Comparison of ENCODE assay signal across 7 mouse cellular contexts in the genomic region with DNA sequence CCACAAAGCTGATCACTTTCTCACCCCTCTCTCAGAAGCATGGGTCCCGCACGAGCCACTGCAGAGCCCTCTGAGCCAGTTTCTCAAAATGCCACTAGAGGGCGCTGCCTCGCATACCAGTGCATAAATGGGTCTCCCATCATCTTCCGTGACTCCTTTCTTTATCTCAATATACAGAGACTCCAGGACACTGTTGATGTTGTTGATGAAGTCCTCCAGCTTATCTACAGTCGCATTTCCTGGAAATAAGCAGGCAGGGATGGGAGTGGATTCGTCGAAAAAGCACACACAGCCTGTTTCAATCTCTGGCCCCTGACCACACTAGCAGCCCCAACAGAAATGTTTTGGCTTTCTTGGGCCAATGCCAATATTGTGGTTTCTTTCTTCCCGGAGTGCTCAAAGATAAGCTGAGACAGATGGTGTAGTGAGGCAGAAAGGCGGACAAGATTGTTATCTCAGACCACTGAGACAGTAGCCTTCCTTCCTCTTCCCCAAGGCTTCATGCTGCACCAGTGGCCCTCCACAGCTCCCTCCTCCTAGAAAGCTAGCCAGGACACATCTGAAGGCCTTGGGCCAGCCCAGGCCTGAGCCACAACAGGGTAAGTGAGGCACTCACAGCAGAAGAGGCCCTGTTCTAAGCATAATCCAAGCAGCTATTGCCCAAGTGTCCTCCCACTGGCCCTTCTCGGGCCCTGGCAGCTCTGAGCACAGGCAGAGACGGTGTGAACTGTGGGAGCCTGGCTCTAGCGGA. TPM values are rescaled to one million over a fixed set of nuclear protein-coding genes. Genes with fewer than 3 reads are reported as not detected.
DNase-seq lines count a peak whose midpoint lies in the region; ATAC-seq lines count a peak whose summit lies in the region.

No protein-coding gene starts in this region.

- H3K4me3 ChIP-seq in intestine, embryonic 16.5 days (ENCODE audit: low read length), result no peak overlapping the region
- H3K4me3 ChIP-seq in midbrain, embryonic 11.5 days (ENCODE audit: low read depth, low read length), result no peak overlapping the region

- peaks cover 17% of the 10 kb centered on the region for H3K4me1 ChIP-seq in intestine, embryonic 16.5 days (ENCODE audit: control insufficient read depth, insufficient read depth, low read length)
- no peaks in the 10 kb centered on the region for H3K4me1 ChIP-seq in midbrain, embryonic 11.5 days (ENCODE audit: control insufficient read depth, insufficient read depth, low read length)

- intact Hi-C loops in left cerebral cortex, postnatal 4 days (cut with DNase I), result loop anchor here (1.0 to 5.0 kb wide), 2 partner anchors 109 to 165 kb away; no protein-coding TSS in a partner anchor

- no peak overlapping the region for H3K4me2 ChIP-seq in intestine, embryonic 16.5 days (ENCODE audit: low read depth, low read length)
- H3K4me2 ChIP-seq in midbrain, embryonic 11.5 days, result no peak overlapping the region

- H3K27ac ChIP-seq in intestine, embryonic 16.5 days (ENCODE audit: low read length), result peak overlapping the region; percentile 73
- H3K27ac ChIP-seq in midbrain, embryonic 11.5 days (ENCODE audit: low read depth, low read length), result 0 out of 2 replicates have a peak overlapping the region, but pooled peaks have one; percentile 5

- ATAC-seq in intestine, embryonic 16.5 days, result peak; percentile 86
- ATAC-seq in midbrain, embryonic 11.5 days (ENCODE audit: low FRiP score), result peak; percentile 81

- H3K9ac ChIP-seq in intestine, embryonic 16.5 days (ENCODE audit: low read depth, low read length), result no peak overlapping the region
- peak overlapping the region; percentile 3; the same call in 1 of the 2 replicates for H3K9ac ChIP-seq in midbrain, embryonic 11.5 days (ENCODE audit: low read length)

- 23% methylated on average over 13 of the region's 13 CpGs for WGBS in intestine, embryonic 16.5 days
- 37% methylated on average over 13 of the region's 13 CpGs for WGBS in midbrain, embryonic 11.5 days

- H3K27me3 ChIP-seq in intestine, embryonic 16.5 days (replicated peaks; ENCODE audit: control insufficient read depth, insufficient read depth, low read length), result no peaks in the 10 kb centered on the region
- H3K27me3 ChIP-seq in midbrain, embryonic 11.5 days (ENCODE audit: control insufficient read depth, insufficient read depth, low read length), result no peaks in the 10 kb centered on the region

- DNase-seq in adrenal gland, adult 2 months, result peak; percentile 81
- DNase-seq in embryo, embryonic 11.5 days (ENCODE audit: low read depth, low spot score), result peak; percentile 64
- DNase-seq in gastrocnemius, postnatal 4 days (ENCODE audit: low spot score in 2 of 2), result peak; percentile 50 to 82
- peak; percentile 80 for DNase-seq in left cerebral cortex, postnatal 4 days
- peak; percentile 98 for DNase-seq in midbrain, embryonic 11.5 days (ENCODE audit: low spot score, missing footprints)
- peak; percentile 66 for DNase-seq in skeletal muscle tissue, adult 2 months (ENCODE audit: low read depth, low spot score)

- H3K9me3 ChIP-seq in intestine, embryonic 16.5 days (ENCODE audit: control insufficient read depth, low read length), result no peaks in the 10 kb centered on the region
- no peaks in the 10 kb centered on the region for H3K9me3 ChIP-seq in midbrain, embryonic 11.5 days (ENCODE audit: control insufficient read depth, low read length)

- peaks cover 6% of the 10 kb centered on the region; the same call in 1 of the 2 replicates for H3K36me3 ChIP-seq in intestine, embryonic 16.5 days (ENCODE audit: control insufficient read depth, insufficient read depth, low read length)
- H3K36me3 ChIP-seq in midbrain, embryonic 11.5 days (ENCODE audit: control insufficient read depth, insufficient read depth, low read length), result peaks cover 5% of the 10 kb centered on the region

RNA-seq across cellular contexts. Expression of a gene that starts 19.2 kb away (rescaled TPM):
- 10 to 100 TPM; 35.0 to 50.0 TPM for total RNA-seq in adrenal gland, adult 2 months (2021)
- 46.7 and 50.8 TPM in 2 replicates for polyA plus RNA-seq in adrenal gland, adult 2 months (2012; rRNA removed)
- 10 to 100 TPM; 28.3 to 33.6 TPM for total RNA-seq in gastrocnemius, postnatal 4 days (2021)
- 104 and 115 TPM in 2 replicates for polyA plus RNA-seq in intestine, embryonic 16.5 days (2015; fragmentation: Nextera tagmentation; extraction: Ambion mirVana)
- total RNA-seq in left cerebral cortex, postnatal 4 days (2021), result 10 to 100 TPM; 31.0 to 33.3 TPM
- polyA plus RNA-seq in midbrain, embryonic 11.5 days (2014; fragmentation: Nextera tagmentation; extraction: Ambion mirVana), result 115 and 128 TPM in 2 replicates

RNA-seq across cellular contexts. Expression of a gene that starts 27.7 kb away (rescaled TPM):
- total RNA-seq in adrenal gland, adult 2 months (2021), result 1 to 10 TPM; 3.2 to 4.7 TPM
- polyA plus RNA-seq in adrenal gland, adult 2 months (2012; rRNA removed), result 3.9 and 4.2 TPM in 2 replicates
- 1 to 10 TPM; 4.6 to 5.0 TPM for total RNA-seq in gastrocnemius, postnatal 4 days (2021)
- 9.3 and 10.4 TPM in 2 replicates for polyA plus RNA-seq in intestine, embryonic 16.5 days (2015; fragmentation: Nextera tagmentation; extraction: Ambion mirVana)
- 1 to 10 TPM; 2.6 to 3.7 TPM for total RNA-seq in left cerebral cortex, postnatal 4 days (2021)
- polyA plus RNA-seq in midbrain, embryonic 11.5 days (2014; fragmentation: Nextera tagmentation; extraction: Ambion mirVana), result 9.5 TPM in 2 replicates
